15 mouse cellular contexts compared by ENCODE assay signal in the genomic region with DNA sequence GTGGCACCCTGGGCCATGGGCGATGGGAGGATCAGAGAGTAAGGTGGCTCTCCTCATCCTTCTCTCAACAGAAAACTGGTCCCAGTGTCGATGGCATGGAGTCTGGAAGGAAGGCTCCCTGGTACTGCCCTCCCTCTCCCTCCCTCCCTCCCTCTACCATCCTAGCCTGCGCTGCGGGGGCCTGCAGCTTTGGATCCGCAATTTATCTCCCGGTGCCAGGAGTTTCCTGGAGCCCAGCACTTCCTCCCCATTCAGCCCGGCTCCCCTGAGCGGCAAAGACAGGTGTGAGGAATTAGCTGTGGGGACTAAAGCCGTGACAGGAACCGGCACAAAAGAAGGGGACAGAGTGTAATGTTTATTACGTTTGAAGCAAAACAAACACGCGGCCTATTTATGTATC. TPM values are rescaled to one million over a fixed set of nuclear protein-coding genes. Genes with fewer than 3 reads are reported as not detected.
DNase-seq lines count a peak whose midpoint lies in the region; ATAC-seq and TF ChIP-seq lines count a peak whose summit lies in the region.
"Had no signal": no experiment of that assay in that cellular context is flagged by ENCODE, and none has a peak within 500 bp of the region (broad histone marks: within the 10 kb centered on the region; RNA-seq: fewer than 3 reads in every experiment).

No protein-coding gene starts in this region.

- TF ChIP-seq CTCF in hindbrain, postnatal 0 days (IDR thresholded peaks at IDR 0.05; ENCODE audit: low read depth), result no peak

- H3K9me3 ChIP-seq in megakaryocyte, embryonic 14.5 days, result no peaks in the 10 kb centered on the region
- no peaks in the 10 kb centered on the region for H3K9me3 ChIP-seq in forebrain, embryonic 15.5 days
- H3K9me3 ChIP-seq in hindbrain, postnatal 0 days (ENCODE audit: low read length), result no peaks in the 10 kb centered on the region
- no peaks in the 10 kb centered on the region for H3K9me3 ChIP-seq in neural tube, embryonic 14.5 days (ENCODE audit: control insufficient read depth, low read length)
- H3K9me3 ChIP-seq in kidney, embryonic 14.5 days (ENCODE audit: control insufficient read depth, low read length), result no peaks in the 10 kb centered on the region
- H3K9me3 ChIP-seq: embryonic facial prominence, embryonic 15.5 days; heart, embryonic 15.5 days; liver, embryonic 13.5 days had no signal

- H3K27me3 ChIP-seq in megakaryocyte, embryonic 14.5 days (replicated peaks), result peaks cover 94% of the 10 kb centered on the region
- peaks cover 57% of the 10 kb centered on the region for H3K27me3 ChIP-seq in forebrain, embryonic 15.5 days
- peaks cover 5% of the 10 kb centered on the region; the same call in 1 of the 2 replicates for H3K27me3 ChIP-seq in hindbrain, postnatal 0 days (ENCODE audit: insufficient read depth, low read length)
- H3K27me3 ChIP-seq in neural tube, embryonic 14.5 days (ENCODE audit: control insufficient read depth, insufficient read depth, low read length), result peaks cover 25% of the 10 kb centered on the region
- H3K27me3 ChIP-seq in kidney, embryonic 14.5 days (ENCODE audit: control insufficient read depth, insufficient read depth, low read length), result peaks cover 86% of the 10 kb centered on the region

- DNase-seq in hindbrain, postnatal 0 days (ENCODE audit: low spot score), result peak; percentile 48
- no peak for DNase-seq in thymus, postnatal 14 days
- DNase-seq: kidney, postnatal 10 days; layer of hippocampus, adult 9-11 months; liver, embryonic 13.5 days; lung, postnatal 10 days had no signal

- H3K27ac ChIP-seq in forebrain, embryonic 15.5 days (replicated peaks), result no peak overlapping the region
- no peak overlapping the region for H3K27ac ChIP-seq in hindbrain, postnatal 0 days
- H3K27ac ChIP-seq in neural tube, embryonic 14.5 days (ENCODE audit: low read depth, low read length), result peak overlapping the region; percentile 34; the same call in 1 of the 2 replicates
- H3K27ac ChIP-seq in kidney, embryonic 14.5 days (ENCODE audit: low read depth, low read length), result no peak overlapping the region
- H3K27ac ChIP-seq: embryonic facial prominence, embryonic 15.5 days; heart, embryonic 15.5 days; liver, embryonic 13.5 days had no signal

- ATAC-seq in megakaryocyte, adult 5-6 weeks (ENCODE audit: poor library complexity, severe bottlenecking), result no peak
- no peak for ATAC-seq in forebrain, embryonic 15.5 days (replicated peaks)
- ATAC-seq in hindbrain, postnatal 0 days, result no peak
- no peak for ATAC-seq in neural tube, embryonic 14.5 days (ENCODE audit: low read depth)
- no peak for ATAC-seq in kidney, embryonic 14.5 days (ENCODE audit: low FRiP score, low TSS enrichment)
- no peak for ATAC-seq in CD4-positive, CD25-positive, alpha-beta regulatory T cell, adult 4 months

- H3K4me1 ChIP-seq in megakaryocyte, embryonic 14.5 days, result peaks cover 30% of the 10 kb centered on the region
- H3K4me1 ChIP-seq in forebrain, embryonic 15.5 days, result peaks cover 33% of the 10 kb centered on the region
- H3K4me1 ChIP-seq in hindbrain, postnatal 0 days (ENCODE audit: insufficient read depth, low read length), result peaks cover 26% of the 10 kb centered on the region
- peaks cover 16% of the 10 kb centered on the region for H3K4me1 ChIP-seq in neural tube, embryonic 14.5 days (ENCODE audit: control insufficient read depth, insufficient read depth, low read length)
- H3K4me1 ChIP-seq in kidney, embryonic 14.5 days (ENCODE audit: control insufficient read depth, insufficient read depth, low read length), result no peaks in the 10 kb centered on the region
- H3K4me1 ChIP-seq: liver, embryonic 13.5 days had no signal

- no peaks in the 10 kb centered on the region for H3K36me3 ChIP-seq in megakaryocyte, embryonic 14.5 days (replicated peaks; ENCODE audit: low read length)
- no peaks in the 10 kb centered on the region for H3K36me3 ChIP-seq in forebrain, embryonic 15.5 days
- no peaks in the 10 kb centered on the region for H3K36me3 ChIP-seq in hindbrain, postnatal 0 days (ENCODE audit: insufficient read depth, low read length)
- no peaks in the 10 kb centered on the region for H3K36me3 ChIP-seq in neural tube, embryonic 14.5 days (ENCODE audit: control insufficient read depth, insufficient read depth, low read length)
- H3K36me3 ChIP-seq in kidney, embryonic 14.5 days (ENCODE audit: control insufficient read depth, insufficient read depth, low read length), result no peaks in the 10 kb centered on the region
- H3K36me3 ChIP-seq: embryonic facial prominence, embryonic 15.5 days; heart, embryonic 15.5 days; liver, embryonic 13.5 days had no signal

- WGBS in forebrain, embryonic 15.5 days, result 3% methylated on average over 13 of the region's 13 CpGs
- WGBS in hindbrain, postnatal 0 days, result 4% methylated on average over 12 of the region's 13 CpGs
- WGBS in neural tube, embryonic 14.5 days, result 2% methylated on average over 13 of the region's 13 CpGs
- WGBS in kidney, embryonic 14.5 days, result under 1% methylated on average over 13 of the region's 13 CpGs

- peak overlapping the region; percentile 9; the same call in 1 of the 2 replicates for H3K4me2 ChIP-seq in forebrain, embryonic 15.5 days (replicated peaks)
- H3K4me2 ChIP-seq in hindbrain, postnatal 0 days (ENCODE audit: low read depth, low read length), result no peak overlapping the region
- 0 out of 2 replicates have a peak overlapping the region, but pooled peaks have one; percentile 12 for H3K4me2 ChIP-seq in neural tube, embryonic 14.5 days (ENCODE audit: low read depth, low read length)
- no peak overlapping the region for H3K4me2 ChIP-seq in kidney, embryonic 14.5 days (replicated peaks; ENCODE audit: low read depth, low read length)
- H3K4me2 ChIP-seq: embryonic facial prominence, embryonic 15.5 days; heart, embryonic 15.5 days; liver, embryonic 13.5 days had no signal

- no peak overlapping the region for H3K9ac ChIP-seq in forebrain, embryonic 15.5 days (replicated peaks)
- no peak overlapping the region for H3K9ac ChIP-seq in hindbrain, postnatal 0 days (replicated peaks; ENCODE audit: low read length)
- H3K9ac ChIP-seq in neural tube, embryonic 14.5 days (replicated peaks; ENCODE audit: low read depth, low read length), result no peak overlapping the region
- no peak overlapping the region for H3K9ac ChIP-seq in kidney, embryonic 14.5 days (ENCODE audit: low read depth, low read length)
- H3K9ac ChIP-seq: embryonic facial prominence, embryonic 15.5 days; heart, embryonic 15.5 days; liver, embryonic 13.5 days had no signal

- H3K4me3 ChIP-seq in megakaryocyte, embryonic 14.5 days (replicated peaks), result peak overlapping the region; percentile 65
- H3K4me3 ChIP-seq in forebrain, embryonic 15.5 days, result no peak overlapping the region
- H3K4me3 ChIP-seq in hindbrain, postnatal 0 days (ENCODE audit: low read length), result no peak overlapping the region
- no peak overlapping the region for H3K4me3 ChIP-seq in neural tube, embryonic 14.5 days (ENCODE audit: low read depth, low read length)
- H3K4me3 ChIP-seq in kidney, embryonic 14.5 days (ENCODE audit: low read length), result no peak overlapping the region
- H3K4me3 ChIP-seq: embryonic facial prominence, embryonic 15.5 days; heart, embryonic 15.5 days; liver, embryonic 13.5 days had no signal

RNA-seq across cellular contexts. Expression of a gene that starts 7.9 kb away (rescaled TPM):
- polyA plus RNA-seq in megakaryocyte, embryonic 14.5 days (2012; ENCODE audit: insufficient read depth, low replicate concordance), result 0.23 TPM in 1 of 2 replicates, not detected in the other
- 0.09 TPM in 1 of 2 replicates, not detected in the other for total RNA-seq in megakaryocyte, adult 5-6 weeks (2015)
- 0.07 TPM in 1 of 2 replicates, not detected in the other for total RNA-seq in megakaryocyte, adult 5-6 weeks (2017)
- polyA plus RNA-seq in forebrain, embryonic 15.5 days (2015; fragmentation: Nextera tagmentation; extraction: Ambion mirVana), result 6.0 and 6.1 TPM in 2 replicates
- 47.3 and 53.4 TPM in 2 replicates for total RNA-seq in hindbrain, postnatal 0 days (2014; rRNA removed)
- polyA plus RNA-seq in hindbrain, postnatal 0 days (2015; fragmentation: Nextera tagmentation; extraction: Ambion mirVana), result 16.5 and 19.2 TPM in 2 replicates
- polyA plus RNA-seq in neural tube, embryonic 14.5 days (2014; fragmentation: Nextera tagmentation; extraction: Ambion mirVana), result 9.0 and 10.5 TPM in 2 replicates
- polyA plus RNA-seq in kidney, embryonic 14.5 days (2014; fragmentation: Nextera tagmentation; extraction: Ambion mirVana), result 0.74 and 1.2 TPM in 2 replicates
- polyA plus RNA-seq in CD4-positive, CD25-positive, alpha-beta regulatory T cell, adult 4 months (2017; shearing (Covaris generic)), result not detected
- total RNA-seq: granulocyte monocyte progenitor cell, adult 5-6 weeks had no signal
- polyA plus RNA-seq: liver, embryonic 13.5 days had no signal

RNA-seq across cellular contexts. Expression of a gene that starts 45.1 kb away (rescaled TPM):
- 55.8 and 62.9 TPM in 2 replicates for polyA plus RNA-seq in megakaryocyte, embryonic 14.5 days (2012; ENCODE audit: insufficient read depth, low replicate concordance)
- 57.2 and 57.5 TPM in 2 replicates for total RNA-seq in megakaryocyte, adult 5-6 weeks (2015)
- total RNA-seq in megakaryocyte, adult 5-6 weeks (2017), result 52.8 and 71.8 TPM in 2 replicates
- polyA plus RNA-seq in forebrain, embryonic 15.5 days (2015; fragmentation: Nextera tagmentation; extraction: Ambion mirVana), result 61.4 and 68.7 TPM in 2 replicates
- total RNA-seq in hindbrain, postnatal 0 days (2014; rRNA removed), result 97.1 and 120 TPM in 2 replicates
- 65.7 and 68.1 TPM in 2 replicates for polyA plus RNA-seq in hindbrain, postnatal 0 days (2015; fragmentation: Nextera tagmentation; extraction: Ambion mirVana)
- 54.1 and 59.0 TPM in 2 replicates for polyA plus RNA-seq in neural tube, embryonic 14.5 days (2014; fragmentation: Nextera tagmentation; extraction: Ambion mirVana)
- polyA plus RNA-seq in kidney, embryonic 14.5 days (2014; fragmentation: Nextera tagmentation; extraction: Ambion mirVana), result 35.4 and 54.1 TPM in 2 replicates
- 10 to 100 TPM; 39.2 to 59.8 TPM for polyA plus RNA-seq in CD4-positive, CD25-positive, alpha-beta regulatory T cell, adult 4 months (2017; shearing (Covaris generic))

Comparison
In these comparisons a context has a peak if more than half of its experiments do, and no peak if none do; other contexts are left out.
1. H3K4me2 ChIP-seq: peak in forebrain, embryonic 15.5 days (single experiment) and neural tube, embryonic 14.5 days (single experiment); none in hindbrain, postnatal 0 days (single experiment) and kidney, embryonic 14.5 days (single experiment).